Mouse (Mus musculus) testis, adult 2 months (tissue): ENCODE measurements around the gene Traf2.
"Not testable (repeated sequence)": the region's sequence is repeated elsewhere in the genome, so short reads cannot be mapped to it uniquely, and the experiment has no call there.

Experiments used
- CTCF ChIP-seq: fragments of 200-500 bp; IDR thresholded peaks from 2 replicates; pipeline ENCODE4 v1.5.1; 2012; ENCODE audit warnings: low read depth, mild to moderate bottlenecking, inconsistent platforms, low read length, moderate library complexity; ENCODE audit not compliant: control insufficient read depth, insufficient read depth, insufficient replicate concordance
- POLR2A ChIP-seq: fragments of 200-500 bp; IDR thresholded peaks from 2 replicates; pipeline ENCODE4 v1.6.1; 2012; ENCODE audit warnings: low read depth, mild to moderate bottlenecking, inconsistent platforms, low read length, moderate library complexity; ENCODE audit not compliant: control insufficient read depth

DNA sequence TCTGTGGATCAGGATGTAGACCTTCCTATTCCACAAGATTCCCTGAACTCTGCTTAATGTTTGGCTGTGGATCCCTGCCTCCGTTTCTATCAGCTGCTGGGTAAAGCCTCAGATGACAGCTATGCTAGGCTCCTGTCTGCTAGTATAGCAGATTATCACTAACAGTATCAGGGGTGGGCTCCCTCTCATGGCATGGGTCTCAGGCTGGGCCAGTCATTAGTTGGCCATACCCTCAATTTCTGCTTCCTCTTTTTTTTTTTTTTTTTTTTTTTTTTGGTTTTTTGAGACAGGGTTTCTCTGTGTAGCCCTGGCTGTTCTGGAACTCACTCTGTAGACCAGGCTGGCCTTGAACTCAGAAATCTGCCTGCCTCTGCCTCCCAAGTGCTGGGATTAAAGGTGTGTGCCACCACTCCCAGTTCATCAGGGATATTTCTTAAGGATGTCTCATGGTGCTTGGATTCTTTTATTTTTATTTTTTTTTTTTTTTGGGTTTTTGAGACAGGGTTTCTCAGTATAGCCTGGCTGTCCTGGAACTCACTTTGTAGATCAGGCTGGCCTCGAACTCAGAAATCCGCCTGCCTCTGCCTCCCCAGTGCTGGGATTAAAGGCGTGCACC is 6.5 kb upstream of the Traf2 start:
- TF ChIP-seq POLR2A, CTCF: not testable (repeated sequence)
